Mouse (Mus musculus) gastrocnemius, postnatal 14 days (tissue): ENCODE results near the gene Srsf3. TPM values are rescaled to one million over a fixed set of nuclear protein-coding genes. Genes with fewer than 3 reads are reported as not detected.

ENCODE experiments used
- DNase-seq: peaks from one replicate; pipeline ENCODE4 v3.0.0; 2021; ENCODE audit warnings: mixed read lengths
- intact Hi-C: fragments of 180-260 bp; cut with DNase I; formaldehyde crosslinking; loops from one replicate; pipeline ENCODE4 v1.15.1; 2025; ENCODE audit warnings: low total_unique reads
- total RNA-seq, 2 experiments: library from RNA; stranded (reverse); gene quantifications; 2 replicates each; pipeline ENCODE4 v1.2.3; 2021

Gene Srsf3
- total RNA-seq, 2 experiments from 2014 or later, result 50.7 to 52.3 TPM

DNA sequence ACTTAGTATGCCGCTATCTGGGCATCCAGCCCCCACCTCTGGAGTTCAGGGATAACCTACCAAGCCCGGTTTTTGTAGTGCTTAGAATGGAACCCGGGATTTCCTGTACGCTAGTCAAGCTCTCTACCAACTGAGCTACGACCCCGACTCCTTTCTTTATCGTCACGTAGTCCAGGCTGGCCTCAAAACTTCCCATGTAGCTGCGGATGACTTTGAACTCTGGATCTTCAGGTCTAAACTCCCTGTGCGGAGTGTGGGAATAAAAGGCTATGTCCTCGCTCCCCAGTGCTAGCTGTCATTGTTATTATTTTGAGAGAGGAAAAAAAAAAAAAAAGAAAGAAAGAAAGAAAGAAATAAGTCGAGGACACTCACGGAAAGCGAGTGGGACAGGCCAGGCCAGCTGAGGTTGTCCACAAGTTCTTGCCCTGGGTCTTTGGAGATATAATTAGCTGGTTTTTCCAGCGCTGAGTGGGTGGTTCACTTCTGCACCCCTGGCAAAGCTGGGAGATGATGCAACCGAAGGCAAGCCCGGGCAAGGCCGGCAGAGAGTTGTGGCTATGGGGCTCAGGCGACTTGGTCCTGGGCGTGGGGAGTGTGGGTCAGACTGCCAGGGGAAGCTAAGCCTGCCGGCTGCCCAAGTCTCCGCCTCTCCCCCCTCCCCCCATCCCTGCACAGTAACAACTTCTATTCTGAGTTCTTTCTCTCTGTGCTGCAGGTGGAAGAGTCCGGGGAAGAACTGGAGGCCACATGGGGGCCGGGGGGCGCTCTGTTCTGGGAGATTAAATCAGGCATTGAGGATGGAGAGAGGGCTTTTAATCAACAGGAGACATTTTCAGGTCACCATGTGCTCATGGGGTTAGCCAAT lies 46.3 kb downstream of the Srsf3 start:
- DNase-seq, result peak; percentile 85
- intact Hi-C loops, result no loop called here

DNA sequence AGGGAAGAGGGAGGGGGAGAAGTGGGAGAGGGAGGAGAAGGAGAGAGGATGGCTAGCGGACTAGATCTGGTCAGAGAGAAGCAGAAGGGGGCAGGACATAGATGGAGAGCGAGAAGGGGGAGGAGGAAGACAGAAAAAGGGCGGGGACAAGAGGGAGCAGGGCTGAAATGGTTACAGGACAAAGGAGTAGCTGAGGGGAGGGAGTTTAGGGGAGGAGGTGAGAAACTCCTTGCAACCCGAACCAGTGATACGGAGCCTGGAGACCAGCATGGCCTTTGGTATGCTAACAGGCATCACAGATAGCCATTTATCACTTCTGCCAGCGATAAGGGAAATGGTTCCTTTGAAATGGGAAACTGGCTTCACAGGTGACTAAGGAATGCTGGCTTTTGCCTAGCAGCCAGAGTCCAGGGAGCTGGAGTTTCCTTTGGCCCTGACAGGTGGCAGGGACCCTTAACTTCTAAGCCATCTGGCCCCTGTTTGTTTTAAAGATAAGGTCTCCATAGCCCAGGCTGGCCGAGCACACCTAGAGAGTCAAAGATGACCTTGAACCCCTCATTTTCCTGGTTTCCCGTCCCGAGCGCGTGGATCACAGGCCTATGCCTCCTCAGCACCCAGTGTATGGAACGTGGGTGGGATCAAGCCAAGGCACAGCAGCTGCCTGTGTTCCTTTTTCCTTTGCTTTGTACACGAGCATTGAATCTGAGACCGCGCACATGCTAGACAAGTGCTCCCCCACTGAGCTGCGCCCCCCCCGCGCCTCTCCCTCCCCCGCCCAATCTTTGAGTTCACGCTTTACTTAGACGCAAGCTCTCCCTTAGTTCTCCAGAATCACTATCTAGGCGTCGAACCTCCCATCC lies 48.6 kb downstream of the Srsf3 start:
- intact Hi-C loops, result no loop called here
- DNase-seq, result no peak

DNA sequence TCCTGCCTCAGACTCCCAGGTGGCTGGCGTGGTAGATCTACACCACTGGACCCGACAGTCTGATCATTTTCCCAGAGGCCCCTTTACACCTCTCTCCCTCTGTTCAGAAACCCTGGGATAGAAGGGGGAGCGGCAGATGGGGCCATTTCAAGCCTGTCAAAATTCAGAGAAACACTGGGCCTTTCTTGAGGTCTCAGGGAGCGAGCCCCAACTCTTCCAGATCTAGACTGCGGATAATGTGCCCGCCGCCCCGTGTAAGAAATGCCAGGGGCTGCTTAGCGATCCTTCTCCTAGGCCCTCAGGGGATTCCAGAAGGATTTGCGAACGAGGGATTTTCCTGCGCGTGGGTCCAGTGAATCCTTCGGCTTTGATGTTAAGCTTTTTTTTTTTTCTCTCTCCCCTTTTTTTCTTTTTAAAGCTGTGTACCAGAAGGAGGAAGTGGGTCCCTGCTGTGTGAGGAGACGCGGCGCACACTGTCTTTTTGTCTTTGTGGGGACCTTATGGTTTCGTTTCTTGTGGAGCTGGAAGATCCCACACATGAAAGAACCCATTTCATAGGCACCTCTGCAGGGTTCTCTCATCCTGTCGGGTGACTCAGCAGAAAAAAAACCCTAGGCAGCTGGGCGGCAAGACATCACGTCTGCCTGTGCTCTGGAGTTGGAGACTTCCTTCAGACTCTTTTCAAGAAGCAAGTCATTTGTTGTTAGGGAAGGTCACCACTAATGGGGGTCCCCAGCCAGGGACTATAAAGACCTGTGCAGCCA lies 49.4 kb downstream of the Srsf3 start:
- no peak for DNase-seq
- intact Hi-C loops, result no loop called here

DNA sequence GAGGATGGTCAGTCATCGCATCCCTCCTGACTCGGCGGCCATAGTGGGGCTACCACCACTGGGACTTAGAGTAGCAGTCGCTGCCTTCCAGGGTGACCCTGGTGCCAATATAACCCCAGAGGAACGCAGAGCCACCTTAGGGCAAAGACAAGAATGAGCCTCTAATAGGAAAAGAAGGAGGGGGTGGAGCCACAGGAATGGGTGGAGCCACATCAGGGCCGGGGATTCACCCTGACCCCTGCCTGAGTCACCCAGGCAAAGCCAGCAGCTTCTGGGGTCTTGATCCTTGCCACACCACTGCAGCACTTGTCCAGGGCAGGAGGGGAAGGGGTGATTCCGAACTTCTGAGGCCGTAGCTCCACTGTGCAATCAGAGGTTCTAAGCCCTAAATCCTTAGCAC lies 51.2 kb downstream of the Srsf3 start:
- DNase-seq, result no peak
- intact Hi-C loops, result no loop called here

DNA sequence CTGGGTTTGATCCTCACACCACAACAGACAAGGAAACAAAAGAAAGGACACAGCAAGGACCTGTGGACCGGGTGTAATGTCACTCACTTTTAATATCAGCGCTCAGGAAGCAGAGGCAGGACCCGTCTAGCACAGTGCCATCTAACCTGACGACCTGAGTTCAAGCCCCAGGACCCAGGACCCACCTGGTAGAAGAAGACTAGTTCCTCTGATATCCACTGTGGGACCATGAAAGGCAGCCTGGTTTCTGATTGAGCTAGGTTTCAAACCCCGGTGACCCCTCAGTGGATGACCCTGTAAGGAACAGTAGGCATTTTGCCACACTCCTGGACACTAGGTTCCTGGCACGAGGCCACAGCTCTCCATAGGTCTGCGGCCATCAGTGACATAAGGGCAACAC lies 52.2 kb downstream of the Srsf3 start:
- intact Hi-C loops, result no loop called here

DNA sequence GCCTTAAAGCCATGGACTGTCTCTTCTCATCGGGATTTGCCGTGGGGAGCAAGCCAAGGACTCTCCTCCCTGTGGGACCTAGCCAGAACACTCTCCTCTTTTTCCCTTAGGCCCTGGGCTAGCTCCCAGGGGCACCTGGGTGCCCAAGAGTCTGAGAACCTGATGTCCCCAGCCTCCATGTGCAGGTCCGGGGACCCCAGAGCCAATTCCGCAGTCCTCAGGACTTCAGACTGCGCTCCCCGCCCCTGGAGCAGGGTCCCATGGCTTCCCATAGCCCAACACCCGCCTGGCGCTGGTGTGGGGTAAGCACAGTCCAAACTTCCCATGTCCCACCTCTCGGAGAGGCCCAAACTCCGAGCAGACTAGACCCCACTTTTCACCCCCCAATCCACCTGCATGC lies 52.8 kb downstream of the Srsf3 start:
- no peak for DNase-seq
- intact Hi-C loops, result no loop called here

More for the DNA sequence above, 52.2 kb downstream of the Srsf3 start:
- no peak for DNase-seq

DNA sequence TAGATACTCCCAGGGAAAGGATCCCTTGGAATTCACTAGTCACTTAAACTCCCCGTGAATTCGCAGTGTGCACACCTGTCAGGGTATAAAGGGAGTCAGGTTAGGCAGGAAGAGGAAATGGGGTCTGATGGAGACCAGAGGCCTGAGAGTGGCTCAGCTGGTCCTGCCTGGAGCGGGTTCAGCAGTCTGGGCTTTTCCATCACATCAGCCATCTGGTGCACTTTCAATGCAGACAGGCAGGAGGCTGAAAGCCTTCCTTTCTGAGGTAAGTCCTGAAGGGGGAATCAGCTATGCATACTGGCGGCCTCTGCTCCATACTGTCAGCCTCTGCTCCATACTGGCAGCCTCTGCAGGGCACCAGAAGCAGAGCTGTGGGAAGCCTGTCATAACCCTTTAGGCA lies 54.5 kb downstream of the Srsf3 start:
- intact Hi-C loops, result no loop called here
- DNase-seq, result no peak

DNA sequence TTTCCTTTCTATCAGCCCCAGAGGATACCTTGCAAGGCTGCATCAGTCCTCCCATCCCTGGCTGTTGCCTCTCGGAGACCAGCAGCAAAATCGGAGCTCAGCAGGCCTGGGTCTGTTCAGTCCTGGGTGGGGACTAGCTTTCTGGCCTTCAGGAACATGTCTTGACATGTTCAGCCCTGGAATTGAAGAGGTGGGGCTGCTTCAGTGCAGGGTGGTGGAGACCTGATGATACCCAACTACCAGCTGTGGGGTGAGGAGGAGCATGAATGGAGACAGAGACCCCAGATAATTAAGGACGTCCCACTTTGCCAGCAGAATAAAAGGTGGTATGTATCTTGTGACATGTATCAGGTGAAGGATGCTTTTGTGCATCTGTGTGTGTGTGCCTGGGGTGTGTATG lies 58.3 kb downstream of the Srsf3 start, which contains the start of gene Cdkn1a:
Cdkn1a (plus strand) TSS at position 201 of the 400 bp plus-strand sequence.
- DNase-seq, result no peak
- intact Hi-C loops, result no loop called here

DNA sequence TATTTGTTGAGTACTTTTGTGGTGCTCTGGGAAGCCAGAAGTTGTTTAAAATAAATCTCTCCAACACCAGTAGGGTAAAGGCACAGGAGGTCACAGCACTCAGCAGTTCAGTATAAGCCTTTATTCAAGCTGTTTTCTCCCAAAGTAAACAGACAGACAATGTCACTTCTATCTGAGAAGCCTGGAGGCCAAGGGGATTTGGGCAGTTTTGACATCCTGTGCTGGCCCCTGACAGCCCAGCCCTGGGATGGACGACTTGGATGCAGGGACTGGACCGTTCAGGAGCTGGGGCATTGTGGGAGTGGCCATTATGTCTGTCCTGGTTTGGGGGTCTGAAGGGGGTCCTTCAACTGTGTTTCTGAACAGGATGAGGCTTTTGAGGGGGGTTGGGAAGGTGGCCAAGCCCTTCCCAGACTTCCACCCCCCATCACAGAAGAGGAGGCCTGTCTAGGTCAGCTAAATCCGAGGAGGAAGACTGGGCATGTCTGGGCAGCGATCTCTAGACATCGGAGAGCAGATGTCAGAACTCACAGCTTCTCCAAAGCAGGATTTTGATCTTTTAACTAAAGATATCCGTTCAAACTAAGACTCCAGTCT lies 59.0 kb downstream of the Srsf3 start:
- no peak for DNase-seq
- intact Hi-C loops, result no loop called here

DNA sequence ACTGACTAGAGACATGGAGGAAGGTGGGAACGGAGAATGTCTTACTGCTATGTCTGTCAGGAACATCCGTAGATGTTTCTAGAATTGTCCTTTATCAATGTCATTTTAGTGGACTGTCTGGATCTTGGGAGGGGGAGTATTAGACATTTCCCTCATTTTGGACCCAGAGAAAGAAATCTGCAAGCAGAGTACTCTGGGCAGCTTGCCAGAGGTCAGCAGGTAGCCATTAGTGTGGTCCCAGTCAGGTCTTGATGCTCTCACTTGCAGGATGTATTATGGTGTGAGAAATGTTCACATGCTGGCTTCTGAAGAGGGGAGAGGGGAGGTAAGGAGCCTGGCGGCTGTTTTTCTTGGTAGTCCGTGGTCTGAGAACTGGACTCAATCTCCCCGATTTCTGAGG lies 60.1 kb downstream of the Srsf3 start:
- DNase-seq, result no peak
- intact Hi-C loops, result no loop called here

Other genes with a start within 250 kb of the Srsf3 start
- 10 to 100 TPM; 14.5 to 15.0 TPM for gene Brpf3, start 231.5 kb upstream of the Srsf3 start, total RNA-seq
- gene Pnpla1, start 174.2 kb upstream of the Srsf3 start, total RNA-seq, result under 1 TPM in 1 of 2 experiments, not detected in 1; 0.04 TPM
- gene 4930539E08Rik, start 117.3 kb upstream of the Srsf3 start, total RNA-seq, result under 1 TPM in 1 of 2 experiments, not detected in 1; 0.04 TPM
- not detected for gene Pxt1, start 88.8 kb upstream of the Srsf3 start, total RNA-seq
- 10 to 100 TPM; 36.8 to 39.4 TPM for gene Kctd20, start 80.7 kb upstream of the Srsf3 start, total RNA-seq
- 10 to 100 TPM; 25.3 to 29.0 TPM for gene Stk38, start 24.6 kb upstream of the Srsf3 start, total RNA-seq
- 10 to 100 TPM; 24.1 to 70.7 TPM for gene Cdkn1a, start 58.3 kb downstream of the Srsf3 start, total RNA-seq
- gene Rab44, start 81.5 kb downstream of the Srsf3 start, total RNA-seq, result 1 to 10 TPM; 1.2 to 1.6 TPM
- under 1 TPM; 0.07 to 0.39 TPM for gene Cpne5, start 205.5 kb downstream of the Srsf3 start, total RNA-seq
- 1 to 10 TPM; 8.4 to 9.7 TPM for gene Ppil1, start 231.6 kb downstream of the Srsf3 start, total RNA-seq
- 100 to 1,000 TPM; 115 TPM for gene BC004004, start 236.2 kb downstream of the Srsf3 start, total RNA-seq